Mouse (Mus musculus) stomach, embryonic 15.5 days (tissue): ENCODE measurements at regions not wholly inside any gene's neighbourhood (a gene's known extent, or its start where the extent isn't known, plus 50 kb on each side); places are given as distances from the start of the nearest gene placed in this dataset.
"Not testable (repeated sequence)": the region's sequence is repeated elsewhere in the genome, so short reads cannot be mapped to it uniquely, and the experiment has no call there.

ENCODE experiments used
- ATAC-seq: fragments of 200-750 bp; cut with Nextera tagmentation; 2 replicates; pipeline ENCODE4 v1.8.0; 2017; ENCODE audit warnings: low read depth, moderate number of reproducible peaks, moderate TSS enrichment; ENCODE audit not compliant: insufficient read depth, low FRiP score
- H3K27ac ChIP-seq: fragments of 300-500 bp; sonication (generic); 2 replicates; pipeline ENCODE4 v1.5.1; 2015; ENCODE audit warnings: mild to moderate bottlenecking, inconsistent platforms
- H3K27me3 ChIP-seq: fragments of 300-500 bp; sonication (generic); replicated peaks from 2 replicates; pipeline ENCODE4 v1.6.1; 2015; ENCODE audit warnings: inconsistent platforms
- H3K36me3 ChIP-seq: fragments of 300-500 bp; sonication (generic); 2 replicates; pipeline ENCODE4 v1.6.1; 2015; ENCODE audit warnings: inconsistent platforms
- H3K4me1 ChIP-seq: fragments of 300-500 bp; sonication (generic); 2 replicates; pipeline ENCODE4 v1.6.1; 2015; ENCODE audit warnings: inconsistent platforms
- H3K4me2 ChIP-seq: fragments of 300-500 bp; sonication (generic); 2 replicates; pipeline ENCODE4 v1.6.1; 2015; ENCODE audit warnings: mild to moderate bottlenecking, inconsistent platforms
- H3K4me3 ChIP-seq: fragments of 300-500 bp; sonication (generic); replicated peaks from 2 replicates; pipeline ENCODE4 v1.5.1; 2015; ENCODE audit warnings: inconsistent platforms
- H3K9ac ChIP-seq: fragments of 300-500 bp; sonication (generic); 2 replicates; pipeline ENCODE4 v1.6.1; 2015; ENCODE audit warnings: inconsistent platforms
- H3K9me3 ChIP-seq: fragments of 300-500 bp; sonication (generic); 2 replicates; pipeline ENCODE4 v1.6.1; 2016; ENCODE audit warnings: inconsistent platforms
- WGBS: fragments of 180-500 bp; shearing (Covaris S2); methylation state at CpG from one replicate; pipeline ENCODE4 v1.1.7; 2015; 5-methylcytosine and 5-hydroxymethylcytosine counted together

- Histone ChIP-seq H3K4me2 (no peak overlapping the region), H3K9me3 (no peaks in the 10 kb centered on the region), H3K27me3 (no peaks in the 10 kb centered on the region), H3K27ac (no peak overlapping the region), H3K4me1 (peaks cover 8% of the 10 kb centered on the region; the same call in 1 of the 2 replicates), H3K36me3 (no peaks in the 10 kb centered on the region), H3K9ac (no peak overlapping the region), H3K4me3 (no peak overlapping the region)
- WGBS, result 21% methylated on average over 2 of the region's 2 CpGs
- ATAC-seq, result no peak
Measured at GRCm38 (mm10) chr13:99128979-99129378, 55.6 kb upstream of the Zfp366 start.

DNA sequence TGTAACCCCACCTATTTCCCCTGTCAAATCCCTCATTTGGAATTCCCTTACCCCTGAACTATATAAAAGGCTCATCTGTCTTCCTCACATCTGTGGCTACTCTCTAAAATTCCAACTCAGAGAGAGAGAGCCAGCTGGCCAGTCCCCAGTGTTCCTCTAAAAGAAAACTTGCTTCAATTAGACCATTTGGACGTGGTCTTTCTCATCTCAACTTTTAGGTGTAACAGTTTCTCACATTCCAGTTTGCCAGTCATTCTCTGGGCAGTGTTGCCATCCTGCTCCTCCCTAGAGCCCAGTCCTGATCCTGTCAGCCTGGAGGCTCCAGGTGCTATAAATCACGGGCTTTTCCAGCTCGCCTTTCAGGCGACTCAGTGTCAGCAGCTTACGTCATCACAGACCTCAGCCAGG, 56.3 kb upstream of the Zfp366 start:
- Histone ChIP-seq H3K4me1 (peaks cover 11% of the 10 kb centered on the region; the same call in 1 of the 2 replicates), H3K4me2 (no peak overlapping the region), H3K9me3 (no peaks in the 10 kb centered on the region), H3K4me3 (no peak overlapping the region), H3K27ac (no peak overlapping the region), H3K27me3 (no peaks in the 10 kb centered on the region), H3K9ac (no peak overlapping the region), H3K36me3 (no peaks in the 10 kb centered on the region)
- ATAC-seq, result no peak
- WGBS, result 38% methylated on average over 5 of the region's 5 CpGs

DNA sequence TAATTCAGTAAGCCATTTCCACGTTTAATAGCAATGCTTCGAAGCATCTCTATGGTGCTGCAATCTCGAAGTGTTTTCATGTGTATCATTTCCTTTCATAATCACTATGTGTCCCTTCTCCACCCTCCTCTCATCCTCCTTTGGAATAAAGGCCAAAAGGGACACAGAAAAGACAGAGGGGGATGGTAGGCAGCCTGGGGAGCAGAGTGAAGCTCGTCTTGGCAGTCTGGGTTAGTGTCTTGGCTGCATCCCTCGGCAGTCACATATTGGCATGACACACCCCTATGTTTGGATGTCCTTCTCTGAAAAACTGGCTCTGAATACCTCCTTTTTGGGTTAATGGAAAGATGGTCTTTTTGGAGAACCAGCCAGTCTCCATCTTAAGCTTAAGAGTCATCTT, 56.9 kb upstream of the Zfp366 start:
- Histone ChIP-seq H3K27ac (no peak overlapping the region), H3K36me3 (no peaks in the 10 kb centered on the region), H3K4me1 (peaks cover 11% of the 10 kb centered on the region; the same call in 1 of the 2 replicates), H3K4me3 (no peak overlapping the region), H3K9ac (no peak overlapping the region), H3K27me3 (no peaks in the 10 kb centered on the region), H3K4me2 (no peak overlapping the region), H3K9me3 (no peaks in the 10 kb centered on the region)
- WGBS, result 75% methylated on average over 5 of the region's 5 CpGs
- no peak for ATAC-seq

DNA sequence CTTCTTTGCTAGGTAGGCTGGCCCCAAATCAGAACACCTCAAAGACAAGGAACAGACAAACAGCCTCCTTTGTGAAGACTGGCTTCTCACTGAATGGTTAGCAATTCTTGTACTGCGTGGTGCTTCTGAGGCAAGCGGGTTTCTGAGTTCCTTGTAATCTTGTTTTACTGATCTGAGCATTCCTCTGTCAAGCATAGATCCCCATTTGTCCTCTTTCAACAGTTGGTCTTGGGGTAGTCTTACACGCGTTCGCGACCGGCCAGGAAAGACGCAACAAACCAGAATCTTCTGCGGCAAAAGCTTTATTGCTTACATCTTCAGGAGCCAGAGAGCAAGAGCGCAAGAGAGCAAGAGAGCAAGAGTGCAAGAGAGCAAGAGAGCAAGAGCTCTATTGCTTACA, 57.7 kb upstream of the Zfp366 start:
- WGBS, result 92% methylated on average over 10 of the region's 10 CpGs
- not testable (repeated sequence) for H3K27me3 ChIP-seq, ATAC-seq, H3K27ac ChIP-seq, H3K4me2 ChIP-seq, H3K36me3 ChIP-seq, H3K9ac ChIP-seq, H3K9me3 ChIP-seq, H3K4me3 ChIP-seq
- H3K4me1 ChIP-seq, result peaks cover 11% of the 10 kb centered on the region; the same call in 1 of the 2 replicates

DNA sequence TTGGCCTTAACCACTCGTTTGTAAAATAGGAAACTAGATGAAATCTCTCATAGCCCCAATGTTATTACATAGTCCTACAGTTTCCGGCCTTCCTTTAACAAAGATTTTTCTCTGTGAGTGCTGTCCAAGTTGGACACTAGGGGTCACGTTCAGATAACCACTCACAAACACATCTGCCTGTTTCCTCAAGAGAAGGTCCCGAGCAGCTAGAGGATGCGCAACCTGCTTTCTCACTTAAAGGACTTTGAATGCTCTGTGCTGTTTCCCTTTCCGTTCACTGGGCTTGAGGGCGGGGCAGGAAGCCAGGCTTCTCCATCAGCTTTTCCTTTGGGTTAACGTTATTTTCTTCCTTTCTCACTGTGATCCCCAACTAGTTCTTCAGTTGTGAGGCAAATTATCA, 58.1 kb upstream of the Zfp366 start:
- no peak overlapping the region for H3K4me2 ChIP-seq
- H3K36me3 ChIP-seq, result no peaks in the 10 kb centered on the region
- H3K9ac ChIP-seq, result no peak overlapping the region
- H3K9me3 ChIP-seq, result no peaks in the 10 kb centered on the region
- WGBS, result 83% methylated on average over 8 of the region's 8 CpGs
- no peak overlapping the region for H3K27ac ChIP-seq
- peaks cover 11% of the 10 kb centered on the region; the same call in 1 of the 2 replicates for H3K4me1 ChIP-seq
- H3K4me3 ChIP-seq, result no peak overlapping the region
- H3K27me3 ChIP-seq, result no peaks in the 10 kb centered on the region
- ATAC-seq, result no peak

GRCm38 (mm10) chr13:99125946-99126345, 58.7 kb upstream of the Zfp366 start:
- no peak for ATAC-seq
- no peak overlapping the region for H3K4me2 ChIP-seq
- H3K9me3 ChIP-seq, result no peaks in the 10 kb centered on the region
- H3K4me3 ChIP-seq, result no peak overlapping the region
- peaks cover 11% of the 10 kb centered on the region; the same call in 1 of the 2 replicates for H3K4me1 ChIP-seq
- H3K27ac ChIP-seq, result no peak overlapping the region
- no peaks in the 10 kb centered on the region for H3K36me3 ChIP-seq
- no peak overlapping the region for H3K9ac ChIP-seq
- H3K27me3 ChIP-seq, result no peaks in the 10 kb centered on the region
- 76% methylated on average over 1 of the region's 1 CpGs for WGBS

GRCm38 (mm10) chr13:99124894-99125570, 59.6 kb upstream of the Zfp366 start:
- Histone ChIP-seq H3K9ac (no peak overlapping the region), H3K4me1 (peaks cover 11% of the 10 kb centered on the region; the same call in 1 of the 2 replicates), H3K36me3 (no peaks in the 10 kb centered on the region), H3K4me2 (no peak overlapping the region), H3K9me3 (no peaks in the 10 kb centered on the region), H3K27ac (peak overlapping the region; percentile 48; the same call in 1 of the 2 replicates), H3K27me3 (no peaks in the 10 kb centered on the region), H3K4me3 (no peak overlapping the region)
- WGBS, result 50% methylated on average over 10 of the region's 10 CpGs
- peak; percentile 52; the same call in 1 of the 2 replicates for ATAC-seq

DNA sequence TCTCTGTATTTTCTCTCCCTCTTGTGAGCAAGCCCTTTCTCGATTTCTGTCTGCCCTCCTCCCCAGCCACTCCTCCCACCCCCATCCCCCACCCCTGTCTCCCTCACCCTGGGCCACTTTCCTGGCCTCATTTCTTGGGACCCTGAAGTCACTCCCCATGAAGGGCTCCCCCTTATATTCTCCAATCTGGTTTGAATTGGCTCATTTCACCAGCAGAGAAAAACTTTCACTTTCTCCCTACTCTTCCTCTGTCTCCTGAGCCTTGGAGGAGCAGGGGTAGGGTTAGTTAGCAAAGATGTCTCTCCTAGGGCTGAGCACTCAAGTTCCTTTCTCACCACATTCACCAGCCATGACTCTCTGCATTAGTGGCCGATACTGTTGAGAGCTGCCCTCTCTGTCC, 60.5 kb upstream of the Zfp366 start:
- WGBS, result 46% methylated on average over 2 of the region's 2 CpGs
- peak overlapping the region; percentile 48 for H3K27ac ChIP-seq
- no peak for ATAC-seq

GRCm38 (mm10) chr13:99123476-99124140, 61.0 kb upstream of the Zfp366 start:
- Histone ChIP-seq H3K4me3 (no peak overlapping the region), H3K36me3 (no peaks in the 10 kb centered on the region), H3K27me3 (no peaks in the 10 kb centered on the region), H3K27ac (no peak overlapping the region), H3K4me2 (no peak overlapping the region), H3K9ac (no peak overlapping the region), H3K9me3 (no peaks in the 10 kb centered on the region), H3K4me1 (peaks cover 11% of the 10 kb centered on the region; the same call in 1 of the 2 replicates)
- 71% methylated on average over 12 of the region's 12 CpGs for WGBS
- no peak for ATAC-seq

More for the DNA sequence above, 60.5 kb upstream of the Zfp366 start:
- Histone ChIP-seq H3K9me3 (no peaks in the 10 kb centered on the region), H3K9ac (no peak overlapping the region), H3K4me3 (no peak overlapping the region), H3K36me3 (no peaks in the 10 kb centered on the region), H3K4me1 (peaks cover 11% of the 10 kb centered on the region; the same call in 1 of the 2 replicates), H3K27me3 (no peaks in the 10 kb centered on the region), H3K4me2 (no peak overlapping the region)

GRCm38 (mm10) chr13:99122539-99122938, 62.1 kb upstream of the Zfp366 start:
- not testable (repeated sequence) for H3K27me3 ChIP-seq, H3K4me2 ChIP-seq, H3K27ac ChIP-seq, H3K9ac ChIP-seq, H3K4me3 ChIP-seq, ATAC-seq, H3K9me3 ChIP-seq, H3K36me3 ChIP-seq
- 87% methylated on average over 4 of the region's 4 CpGs for WGBS
- H3K4me1 ChIP-seq, result peaks cover 11% of the 10 kb centered on the region; the same call in 1 of the 2 replicates

GRCm38 (mm10) chr13:99121096-99121495, 63.5 kb upstream of the Zfp366 start:
- WGBS, result 92% methylated on average over 4 of the region's 4 CpGs
- H3K36me3 ChIP-seq, result no peaks in the 10 kb centered on the region
- no peak overlapping the region for H3K4me2 ChIP-seq
- no peaks in the 10 kb centered on the region for H3K9me3 ChIP-seq
- no peak for ATAC-seq
- no peak overlapping the region for H3K9ac ChIP-seq
- peaks cover 11% of the 10 kb centered on the region; the same call in 1 of the 2 replicates for H3K4me1 ChIP-seq
- no peak overlapping the region for H3K27ac ChIP-seq
- no peak overlapping the region for H3K4me3 ChIP-seq
- no peaks in the 10 kb centered on the region for H3K27me3 ChIP-seq

DNA sequence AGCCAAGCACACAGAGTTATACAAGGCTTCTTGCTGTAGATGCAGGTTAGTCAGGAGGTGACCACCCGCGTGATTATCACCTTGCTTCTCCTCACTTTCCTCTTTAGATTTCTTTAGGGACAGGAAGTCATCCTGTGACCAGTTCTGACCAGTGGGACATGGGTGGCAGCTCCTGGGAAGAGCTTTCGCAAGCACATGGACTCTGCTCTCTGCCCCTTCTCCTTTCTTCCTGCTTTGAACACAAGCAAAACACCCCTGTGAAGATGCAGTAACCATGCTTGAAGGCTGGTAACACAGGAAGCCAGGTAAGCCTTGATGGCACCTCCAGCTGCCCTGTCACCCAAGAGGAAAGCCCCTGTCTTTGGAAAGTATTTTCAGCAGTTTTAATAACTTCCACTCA, 64.7 kb upstream of the Zfp366 start:
- H3K27me3 ChIP-seq, result no peaks in the 10 kb centered on the region
- no peak overlapping the region for H3K27ac ChIP-seq
- H3K4me1 ChIP-seq, result peaks cover 5% of the 10 kb centered on the region; the same call in 1 of the 2 replicates
- no peak overlapping the region for H3K4me3 ChIP-seq
- ATAC-seq, result no peak
- no peak overlapping the region for H3K4me2 ChIP-seq
- no peaks in the 10 kb centered on the region for H3K36me3 ChIP-seq
- no peaks in the 10 kb centered on the region for H3K9me3 ChIP-seq
- no peak overlapping the region for H3K9ac ChIP-seq
- WGBS, result 90% methylated on average over 3 of the region's 3 CpGs
